Mouse (Mus musculus): ENCODE data around the gene Sh3bp5. TPM values are rescaled to one million over a fixed set of nuclear protein-coding genes. Genes with fewer than 3 reads are reported as not detected.

The Sh3bp5 gene
- polyA plus RNA-seq, 1 experiment from 2014 or later = 66.9 TPM

- H3K27ac ChIP-seq = no peak overlapping the region
- no peak overlapping the region for H3K9ac ChIP-seq
- 59% methylated on average over 13 of the region's 13 CpGs for WGBS
- H3K4me1 ChIP-seq = 0 out of 2 replicates have a peak, but pooled peaks cover 3% of the 10 kb centered on the region
- no peak overlapping the region for H3K4me2 ChIP-seq
- no peaks in the 10 kb centered on the region for H3K27me3 ChIP-seq
- peaks cover 5% of the 10 kb centered on the region; the same call in 1 of the 2 replicates for H3K36me3 ChIP-seq (ENCODE audit: poor library complexity, severe bottlenecking)
- no peaks in the 10 kb centered on the region for H3K9me3 ChIP-seq (replicated peaks)
- ATAC-seq = no peak
- no peak overlapping the region for H3K4me3 ChIP-seq
These were observed 49.7 kb downstream of the Sh3bp5 start for GRCm38 (mm10) chr14:31385977-31386697.

- WGBS = 96% methylated on average over 5 of the region's 5 CpGs
These were observed 50.5 kb downstream of the Sh3bp5 start for GRCm38 (mm10) chr14:31385406-31385805.

GRCm38 (mm10) chr14:31384366-31385323, 51.2 kb downstream of the Sh3bp5 start:
- peaks cover 5% of the 10 kb centered on the region; the same call in 1 of the 2 replicates for H3K36me3 ChIP-seq (ENCODE audit: poor library complexity, severe bottlenecking)
- no peak overlapping the region for H3K4me3 ChIP-seq
- H3K9me3 ChIP-seq (replicated peaks) = no peaks in the 10 kb centered on the region
- WGBS = 80% methylated on average over 13 of the region's 13 CpGs
- H3K27me3 ChIP-seq = no peaks in the 10 kb centered on the region
- H3K9ac ChIP-seq = no peak overlapping the region
- no peak overlapping the region for H3K27ac ChIP-seq
- no peak overlapping the region for H3K4me2 ChIP-seq
- no peak for ATAC-seq
- H3K4me1 ChIP-seq = 0 out of 2 replicates have a peak, but pooled peaks cover 3% of the 10 kb centered on the region

More at GRCm38 (mm10) chr14:31385406-31385805, 50.5 kb downstream of the Sh3bp5 start:
- H3K27me3 ChIP-seq = no peaks in the 10 kb centered on the region
- no peaks in the 10 kb centered on the region for H3K9me3 ChIP-seq (replicated peaks)
- H3K4me1 ChIP-seq = 0 out of 2 replicates have a peak, but pooled peaks cover 3% of the 10 kb centered on the region
- no peak overlapping the region for H3K4me2 ChIP-seq
- no peak overlapping the region for H3K4me3 ChIP-seq
- no peak overlapping the region for H3K9ac ChIP-seq
- H3K27ac ChIP-seq = no peak overlapping the region
- peaks cover 5% of the 10 kb centered on the region; the same call in 1 of the 2 replicates for H3K36me3 ChIP-seq (ENCODE audit: poor library complexity, severe bottlenecking)
- ATAC-seq = no peak

- Histone ChIP-seq H3K36me3 (ENCODE audit: poor library complexity, severe bottlenecking) (peaks cover 13% of the 10 kb centered on the region), H3K9me3 (replicated peaks) (no peaks in the 10 kb centered on the region), H3K27ac (no peak overlapping the region), H3K4me3 (no peak overlapping the region), H3K4me2 (no peak overlapping the region), H3K9ac (no peak overlapping the region), H3K27me3 (no peaks in the 10 kb centered on the region), H3K4me1 (0 out of 2 replicates have a peak, but pooled peaks cover 3% of the 10 kb centered on the region)
- WGBS = 87% methylated on average over 11 of the region's 11 CpGs
- ATAC-seq = no peak
These were observed 52.3 kb downstream of the Sh3bp5 start for GRCm38 (mm10) chr14:31383470-31384050.

- H3K27me3 ChIP-seq = no peaks in the 10 kb centered on the region
- WGBS = 83% methylated on average over 8 of the region's 8 CpGs
- no peak overlapping the region for H3K9ac ChIP-seq
- no peaks in the 10 kb centered on the region for H3K9me3 ChIP-seq (replicated peaks)
- H3K36me3 ChIP-seq (ENCODE audit: poor library complexity, severe bottlenecking) = peaks cover 25% of the 10 kb centered on the region
- no peak overlapping the region for H3K27ac ChIP-seq
- H3K4me3 ChIP-seq = no peak overlapping the region
- no peak overlapping the region for H3K4me2 ChIP-seq
- 0 out of 2 replicates have a peak, but pooled peaks cover 3% of the 10 kb centered on the region for H3K4me1 ChIP-seq
- ATAC-seq = no peak
These were observed 53.6 kb downstream of the Sh3bp5 start for GRCm38 (mm10) chr14:31382276-31382675.

GRCm38 (mm10) chr14:31376331-31376730, 59.5 kb downstream of the Sh3bp5 start:
- no peak overlapping the region for H3K27ac ChIP-seq
- H3K27me3 ChIP-seq = no peaks in the 10 kb centered on the region
- no peak overlapping the region for H3K4me2 ChIP-seq
- no peaks in the 10 kb centered on the region for H3K9me3 ChIP-seq (replicated peaks)
- no peak overlapping the region for H3K4me3 ChIP-seq
- WGBS = 93% methylated on average over 3 of the region's 3 CpGs
- no peak for ATAC-seq
- no peak overlapping the region for H3K9ac ChIP-seq
- H3K4me1 ChIP-seq = no peaks in the 10 kb centered on the region
- H3K36me3 ChIP-seq (ENCODE audit: poor library complexity, severe bottlenecking) = peaks cover 72% of the 10 kb centered on the region

- peaks cover 88% of the 10 kb centered on the region for H3K36me3 ChIP-seq (ENCODE audit: poor library complexity, severe bottlenecking)
These were observed 61.5 kb downstream of the Sh3bp5 start for GRCm38 (mm10) chr14:31374390-31374789.

GRCm38 (mm10) chr14:31369377-31369776, 66.5 kb downstream of the Sh3bp5 start:
- Histone ChIP-seq H3K36me3 (ENCODE audit: poor library complexity, severe bottlenecking) (peaks cover 74% of the 10 kb centered on the region), H3K9ac (no peak overlapping the region)

More at GRCm38 (mm10) chr14:31374390-31374789, 61.5 kb downstream of the Sh3bp5 start:
- no peak overlapping the region for H3K27ac ChIP-seq
- no peak overlapping the region for H3K4me2 ChIP-seq
- H3K9me3 ChIP-seq (replicated peaks) = no peaks in the 10 kb centered on the region
- no peaks in the 10 kb centered on the region for H3K27me3 ChIP-seq
- no peaks in the 10 kb centered on the region for H3K4me1 ChIP-seq
- WGBS = 89% methylated on average over 6 of the region's 6 CpGs
- no peak for ATAC-seq
- H3K4me3 ChIP-seq = no peak overlapping the region
- no peak overlapping the region for H3K9ac ChIP-seq

GRCm38 (mm10) chr14:31367951-31368350, 67.9 kb downstream of the Sh3bp5 start:
- Histone ChIP-seq H3K4me3 (no peak overlapping the region), H3K27ac (no peak overlapping the region), H3K9ac (no peak overlapping the region), H3K9me3 (replicated peaks) (no peaks in the 10 kb centered on the region), H3K36me3 (ENCODE audit: poor library complexity, severe bottlenecking) (peaks cover 73% of the 10 kb centered on the region), H3K27me3 (no peaks in the 10 kb centered on the region), H3K4me2 (no peak overlapping the region), H3K4me1 (no peaks in the 10 kb centered on the region)
- 95% methylated on average over 7 of the region's 7 CpGs for WGBS
- ATAC-seq = no peak

More at GRCm38 (mm10) chr14:31369377-31369776, 66.5 kb downstream of the Sh3bp5 start:
- Histone ChIP-seq H3K4me1 (no peaks in the 10 kb centered on the region), H3K4me3 (no peak overlapping the region), H3K27ac (no peak overlapping the region), H3K9me3 (replicated peaks) (no peaks in the 10 kb centered on the region), H3K27me3 (no peaks in the 10 kb centered on the region), H3K4me2 (no peak overlapping the region)
- ATAC-seq = no peak
- 92% methylated on average over 3 of the region's 3 CpGs for WGBS

- no peaks in the 10 kb centered on the region for H3K27me3 ChIP-seq
- ATAC-seq = no peak
- no peaks in the 10 kb centered on the region for H3K4me1 ChIP-seq
- H3K9ac ChIP-seq = no peak overlapping the region
- peaks cover 76% of the 10 kb centered on the region for H3K36me3 ChIP-seq (ENCODE audit: poor library complexity, severe bottlenecking)
- H3K4me3 ChIP-seq = no peak overlapping the region
- H3K9me3 ChIP-seq (replicated peaks) = no peaks in the 10 kb centered on the region
- no peak overlapping the region for H3K27ac ChIP-seq
- H3K4me2 ChIP-seq = no peak overlapping the region
These were observed 70.5 kb downstream of the Sh3bp5 start for GRCm38 (mm10) chr14:31365350-31365749.

- 93% methylated on average over 4 of the region's 4 CpGs for WGBS
- Histone ChIP-seq H3K27me3 (no peaks in the 10 kb centered on the region), H3K27ac (no peak overlapping the region), H3K9ac (no peak overlapping the region), H3K4me1 (no peaks in the 10 kb centered on the region), H3K36me3 (ENCODE audit: poor library complexity, severe bottlenecking) (peaks cover 74% of the 10 kb centered on the region), H3K4me3 (no peak overlapping the region), H3K4me2 (no peak overlapping the region), H3K9me3 (replicated peaks) (no peaks in the 10 kb centered on the region)
- ATAC-seq = no peak
These were observed 71.3 kb downstream of the Sh3bp5 start for GRCm38 (mm10) chr14:31364589-31364988.
